Mouse (Mus musculus): ENCODE results near the gene Plekha7. TPM values are rescaled to one million over a fixed set of nuclear protein-coding genes. Genes with fewer than 3 reads are reported as not detected.

Gene Plekha7
- polyA plus RNA-seq, 1 experiment: 38.2 TPM

DNA sequence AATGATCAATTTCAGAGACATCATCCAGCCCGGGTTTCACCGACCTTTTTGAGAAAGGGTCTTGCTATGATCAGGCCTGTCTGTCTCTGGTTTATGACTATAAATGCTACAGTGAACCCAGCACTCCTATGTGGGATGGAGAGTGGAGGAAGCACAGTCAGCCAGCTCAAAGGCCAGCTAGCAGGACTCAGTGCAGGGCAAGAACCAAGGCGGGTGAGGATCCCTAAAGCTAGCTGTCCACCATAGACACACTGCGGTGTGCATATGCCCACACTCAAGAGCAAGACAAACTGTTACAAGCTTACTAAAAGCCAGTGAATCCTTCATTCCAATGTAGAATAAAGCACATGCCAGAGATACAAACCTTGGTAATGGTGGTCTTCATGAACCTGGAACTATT, 21.7 kb upstream of the Plekha7 start:
- Histone ChIP-seq H3K27ac (ENCODE audit: insufficient read depth, low read depth, low read length) (no peak overlapping the region), H3K36me3 (ENCODE audit: control insufficient read depth, insufficient read depth, low read length) (peaks cover 28% of the 10 kb centered on the region), H3K4me3 (ENCODE audit: low read depth, low read length) (no peak overlapping the region), H3K27me3 (ENCODE audit: control insufficient read depth, insufficient read depth, low read length) (no peaks in the 10 kb centered on the region), H3K4me1 (ENCODE audit: control insufficient read depth, insufficient read depth, insufficient read length, low read length) (peaks cover 1% of the 10 kb centered on the region; the same call in 1 of the 2 replicates)
- WGBS: 83% methylated on average over 4 of the region's 4 CpGs
- TF ChIP-seq CTCF (IDR thresholded peaks at IDR 0.05; ENCODE audit: extremely low read depth, insufficient read length, insufficient replicate concordance, low read depth, low read length) (no peak), POLR2A (IDR thresholded peaks at IDR 0.05; ENCODE audit: low read depth, low read length) (no peak)

- Histone ChIP-seq H3K4me3 (ENCODE audit: low read depth, low read length) (no peak overlapping the region), H3K4me1 (ENCODE audit: control insufficient read depth, insufficient read depth, insufficient read length, low read length) (peaks cover 1% of the 10 kb centered on the region; the same call in 1 of the 2 replicates), H3K36me3 (ENCODE audit: control insufficient read depth, insufficient read depth, low read length) (peaks cover 28% of the 10 kb centered on the region), H3K27me3 (ENCODE audit: control insufficient read depth, insufficient read depth, low read length) (no peaks in the 10 kb centered on the region), H3K27ac (ENCODE audit: insufficient read depth, low read depth, low read length) (no peak overlapping the region)
- TF ChIP-seq CTCF (IDR thresholded peaks at IDR 0.05; ENCODE audit: extremely low read depth, insufficient read length, insufficient replicate concordance, low read depth, low read length): no peak
- no peak for TF ChIP-seq POLR2A (IDR thresholded peaks at IDR 0.05; ENCODE audit: low read depth, low read length)
- WGBS: 69% methylated on average over 7 of the region's 7 CpGs
These were observed 20.6 kb upstream of the Plekha7 start for GRCm38 (mm10) chr7:116328777-116329176.

DNA sequence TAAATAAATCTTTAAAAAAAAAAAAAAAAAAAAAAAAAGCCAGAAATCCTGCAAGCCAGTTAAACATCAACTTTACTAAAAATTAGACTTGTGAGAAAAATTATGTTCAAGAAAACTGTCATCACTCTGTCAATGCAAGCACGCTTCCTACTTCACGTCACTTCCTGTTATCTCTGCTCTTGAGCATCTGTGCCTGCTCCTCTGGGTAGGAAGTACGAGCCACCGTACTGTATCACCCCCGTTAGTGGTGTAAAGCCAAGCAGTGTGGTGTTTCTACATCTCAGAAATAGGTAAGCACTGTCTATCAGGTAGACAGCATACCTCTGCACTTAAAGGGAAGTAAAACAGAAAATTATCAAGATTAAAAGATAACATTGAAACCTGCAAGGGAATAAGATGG, 19.7 kb upstream of the Plekha7 start:
- peaks cover 28% of the 10 kb centered on the region for H3K36me3 ChIP-seq (ENCODE audit: control insufficient read depth, insufficient read depth, low read length)
- peaks cover under 1% of the 10 kb centered on the region; the same call in 1 of the 2 replicates for H3K4me1 ChIP-seq (ENCODE audit: control insufficient read depth, insufficient read depth, insufficient read length, low read length)
- WGBS: 77% methylated on average over 5 of the region's 5 CpGs
- H3K27me3 ChIP-seq (ENCODE audit: control insufficient read depth, insufficient read depth, low read length): no peaks in the 10 kb centered on the region
- no peak for TF ChIP-seq POLR2A (IDR thresholded peaks at IDR 0.05; ENCODE audit: low read depth, low read length)
- TF ChIP-seq CTCF (IDR thresholded peaks at IDR 0.05; ENCODE audit: extremely low read depth, insufficient read length, insufficient replicate concordance, low read depth, low read length): no peak
- no peak overlapping the region for H3K27ac ChIP-seq (ENCODE audit: insufficient read depth, low read depth, low read length)
- no peak overlapping the region for H3K4me3 ChIP-seq (ENCODE audit: low read depth, low read length)

DNA sequence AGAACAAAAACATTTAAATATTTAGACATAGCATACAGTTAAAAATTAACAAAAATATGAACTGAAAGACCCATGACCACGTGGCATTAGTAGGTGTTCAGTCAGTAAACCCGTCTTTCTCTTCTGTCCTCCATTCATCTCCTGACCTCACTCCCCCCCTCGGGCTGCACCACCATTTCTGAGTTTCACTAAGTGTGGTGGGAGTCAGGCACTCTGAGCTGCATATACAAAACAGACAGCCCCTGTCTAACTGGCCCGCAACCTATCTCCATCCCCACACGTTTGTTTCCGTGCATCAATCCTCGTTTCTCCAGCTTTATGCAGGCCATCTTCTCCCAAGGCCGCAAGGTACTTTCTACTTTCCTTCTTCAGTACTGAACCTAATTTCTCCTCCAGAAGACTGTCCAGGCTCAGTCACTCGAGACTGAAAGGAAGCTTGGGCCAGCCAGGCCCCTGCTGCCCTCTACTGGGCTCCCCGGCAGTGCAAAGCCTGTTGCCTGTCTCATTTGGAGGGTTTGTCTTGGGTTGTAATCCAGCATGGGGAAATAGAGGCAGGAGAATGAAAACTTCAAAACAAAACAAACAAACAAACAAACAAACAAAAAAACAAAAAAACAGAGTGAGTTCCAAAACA, 15.3 kb upstream of the Plekha7 start:
- Histone ChIP-seq H3K4me3 (ENCODE audit: low read depth, low read length) (no peak overlapping the region), H3K27ac (ENCODE audit: insufficient read depth, low read depth, low read length) (no peak overlapping the region), H3K36me3 (ENCODE audit: control insufficient read depth, insufficient read depth, low read length) (no peaks in the 10 kb centered on the region), H3K27me3 (ENCODE audit: control insufficient read depth, insufficient read depth, low read length) (no peaks in the 10 kb centered on the region), H3K4me1 (ENCODE audit: control insufficient read depth, insufficient read depth, insufficient read length, low read length) (no peaks in the 10 kb centered on the region)
- WGBS: 27% methylated on average over 10 of the region's 10 CpGs
- TF ChIP-seq POLR2A (IDR thresholded peaks at IDR 0.05; ENCODE audit: low read depth, low read length): no peak
- peak; percentile 91 for TF ChIP-seq CTCF (IDR thresholded peaks at IDR 0.05; ENCODE audit: extremely low read depth, insufficient read length, insufficient replicate concordance, low read depth, low read length)

DNA sequence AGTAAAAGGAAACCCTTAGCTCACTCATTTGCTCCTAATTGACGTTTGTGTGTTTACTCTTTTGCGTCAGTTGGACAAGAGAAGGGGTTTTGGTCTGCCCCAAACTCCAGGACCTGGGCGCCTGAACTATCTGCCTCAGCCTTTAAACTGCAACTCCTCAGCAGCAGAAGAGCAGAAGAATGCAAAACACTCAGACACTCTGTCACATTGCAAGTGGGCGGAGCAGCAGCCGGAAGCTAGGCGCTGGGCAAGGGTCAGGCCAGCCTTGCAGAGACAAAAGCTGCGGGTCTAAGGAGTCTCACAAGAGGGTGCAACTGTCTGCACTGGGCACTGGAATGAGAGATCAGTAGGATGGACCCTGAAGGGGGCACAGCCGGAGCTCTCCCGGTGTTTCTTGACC, 1.3 kb upstream of the Plekha7 start:
- peak overlapping the region; percentile 48 for H3K4me3 ChIP-seq (ENCODE audit: low read depth, low read length)
- peak overlapping the region; percentile 96 for H3K27ac ChIP-seq (ENCODE audit: insufficient read depth, low read depth, low read length)
- H3K36me3 ChIP-seq (ENCODE audit: control insufficient read depth, insufficient read depth, low read length): no peaks in the 10 kb centered on the region
- H3K27me3 ChIP-seq (ENCODE audit: control insufficient read depth, insufficient read depth, low read length): no peaks in the 10 kb centered on the region
- H3K4me1 ChIP-seq (ENCODE audit: control insufficient read depth, insufficient read depth, insufficient read length, low read length): peaks cover 2% of the 10 kb centered on the region
- 6% methylated on average over 9 of the region's 9 CpGs for WGBS
- peak; percentile 61; the same call in 1 of the 2 replicates for TF ChIP-seq POLR2A (IDR thresholded peaks at IDR 0.05; ENCODE audit: low read depth, low read length)
- no peak for TF ChIP-seq CTCF (IDR thresholded peaks at IDR 0.05; ENCODE audit: extremely low read depth, insufficient read length, insufficient replicate concordance, low read depth, low read length)

DNA sequence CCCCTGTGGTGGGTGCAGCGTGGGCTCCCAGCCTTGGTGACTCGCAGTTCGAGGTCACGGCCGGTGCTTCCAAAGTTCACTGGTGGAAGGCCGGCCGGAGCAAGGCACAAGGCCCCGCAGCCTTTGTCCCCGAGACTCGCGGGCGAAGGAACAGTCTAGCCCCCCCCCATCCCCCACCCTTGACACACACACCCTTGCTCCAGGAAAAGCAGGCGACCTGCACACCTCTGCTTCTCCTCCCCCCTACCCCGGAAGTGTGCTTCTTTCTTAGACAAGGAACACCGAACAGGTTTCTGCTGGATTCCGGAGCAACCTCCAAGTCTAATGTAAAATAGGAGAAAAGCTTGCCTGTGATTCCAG, 436 bp upstream of the Plekha7 start:
- 3% methylated on average over 16 of the region's 16 CpGs for WGBS
- H3K36me3 ChIP-seq (ENCODE audit: control insufficient read depth, insufficient read depth, low read length): no peaks in the 10 kb centered on the region
- no peak for TF ChIP-seq POLR2A (IDR thresholded peaks at IDR 0.05; ENCODE audit: low read depth, low read length)
- no peak for TF ChIP-seq CTCF (IDR thresholded peaks at IDR 0.05; ENCODE audit: extremely low read depth, insufficient read length, insufficient replicate concordance, low read depth, low read length)
- H3K27ac ChIP-seq (ENCODE audit: insufficient read depth, low read depth, low read length): peak overlapping the region; percentile 96
- peak overlapping the region; percentile 83 for H3K4me3 ChIP-seq (ENCODE audit: low read depth, low read length)
- H3K27me3 ChIP-seq (ENCODE audit: control insufficient read depth, insufficient read depth, low read length): no peaks in the 10 kb centered on the region
- H3K4me1 ChIP-seq (ENCODE audit: control insufficient read depth, insufficient read depth, insufficient read length, low read length): peaks cover 2% of the 10 kb centered on the region

- Histone ChIP-seq H3K4me3 (ENCODE audit: low read depth, low read length) (peak overlapping the region; percentile 83), H3K27ac (ENCODE audit: insufficient read depth, low read depth, low read length) (peak overlapping the region; percentile 75), H3K27me3 (ENCODE audit: control insufficient read depth, insufficient read depth, low read length) (no peaks in the 10 kb centered on the region), H3K36me3 (ENCODE audit: control insufficient read depth, insufficient read depth, low read length) (no peaks in the 10 kb centered on the region), H3K4me1 (ENCODE audit: control insufficient read depth, insufficient read depth, insufficient read length, low read length) (peaks cover 6% of the 10 kb centered on the region)
- TF ChIP-seq POLR2A (IDR thresholded peaks at IDR 0.05; ENCODE audit: low read depth, low read length): peak; percentile 33
- TF ChIP-seq CTCF (IDR thresholded peaks at IDR 0.05; ENCODE audit: extremely low read depth, insufficient read length, insufficient replicate concordance, low read depth, low read length): no peak
- under 1% methylated on average over 61 of the region's 63 CpGs for WGBS
These were observed 891 bp downstream of the Plekha7 start for GRCm38 (mm10) chr7:116307099-116307870.

Measured in small intestine, adult 2 months (tissue).